Mouse (Mus musculus) stomach, postnatal 0 days (tissue): ENCODE measurements around the gene Lhfpl5.

Source experiments
- CTCF ChIP-seq: IDR thresholded peaks from 2 replicates; pipeline ENCODE4 v1.5.1; 2016; ENCODE audit warnings: antibody characterized with exemption, low read depth, mild to moderate bottlenecking, moderate library complexity
- EP300 ChIP-seq: optimal IDR thresholded peaks from 2 replicates; pipeline ENCODE3; 2016; ENCODE audit warnings: antibody characterized with exemption

DNA sequence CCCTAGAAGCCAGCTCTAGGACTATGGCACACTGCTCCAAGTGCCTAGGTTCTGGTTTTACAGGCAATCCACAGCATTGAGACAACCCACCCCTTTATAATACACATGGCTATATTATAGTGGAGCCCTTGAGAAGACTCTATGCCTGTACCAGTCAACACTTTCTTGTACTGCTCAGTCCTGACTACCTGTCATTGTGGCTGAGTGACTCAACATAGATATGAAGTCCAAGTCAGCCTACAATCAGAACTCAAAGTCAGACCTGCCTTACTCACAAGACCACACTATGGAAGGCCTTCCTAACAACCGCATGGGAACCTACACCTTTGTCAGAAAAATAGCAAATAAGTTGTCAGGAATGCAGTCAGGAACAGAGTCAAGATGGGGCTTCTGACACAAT lies 43.3 kb downstream of the Lhfpl5 start:
- TF ChIP-seq EP300, result no peak
- TF ChIP-seq CTCF, result no peak
